Mouse (Mus musculus) hindbrain, embryonic 14.5 days (tissue): ENCODE data around the gene Xlr3b. TPM values are rescaled to one million over a fixed set of nuclear protein-coding genes. Genes with fewer than 3 reads are reported as not detected.
"Not testable (repeated sequence)": the region's sequence is repeated elsewhere in the genome, so short reads cannot be mapped to it uniquely, and the experiment has no call there.

ENCODE experiments used
- ATAC-seq: fragments of 200-750 bp; cut with Nextera tagmentation; 2 replicates; pipeline ENCODE4 v1.8.0; 2017; ENCODE audit warnings: moderate number of reproducible peaks, mild to moderate bottlenecking, moderate TSS enrichment, moderate library complexity; ENCODE audit not compliant: low FRiP score
- DNase-seq: peaks from one replicate; pipeline ENCODE4 v3.0.0-alpha.2; 2015; ENCODE audit warnings: low spot score
- H3K27ac ChIP-seq: fragments of 300-500 bp; sonication (generic); 2 replicates; pipeline ENCODE4 v1.5.1; 2014; ENCODE audit warnings: mild to moderate bottlenecking, moderate library complexity
- H3K27me3 ChIP-seq: fragments of 300-500 bp; sonication (generic); 2 replicates; pipeline ENCODE4 v1.6.1; 2014; ENCODE audit warnings: mild to moderate bottlenecking, low read length, mixed read lengths; ENCODE audit not compliant: control insufficient read depth, insufficient read depth
- H3K36me3 ChIP-seq: fragments of 300-500 bp; sonication (generic); replicated peaks from 2 replicates; pipeline ENCODE4 v1.6.1; 2014; ENCODE audit not compliant: control insufficient read depth, insufficient read depth
- H3K4me1 ChIP-seq: fragments of 300-500 bp; sonication (generic); replicated peaks from 2 replicates; pipeline ENCODE4 v1.6.1; 2014; ENCODE audit warnings: antibody characterized with exemption, low read length, mixed read lengths; ENCODE audit not compliant: control insufficient read depth, insufficient read depth
- H3K4me2 ChIP-seq: fragments of 300-500 bp; sonication (generic); replicated peaks from 2 replicates; pipeline ENCODE4 v1.6.1; 2014; ENCODE audit warnings: mild to moderate bottlenecking, moderate library complexity
- H3K4me3 ChIP-seq: fragments of 300-500 bp; sonication (generic); replicated peaks from 2 replicates; pipeline ENCODE4 v1.5.1; 2014; ENCODE audit warnings: mild to moderate bottlenecking, low read length
- H3K9ac ChIP-seq: fragments of 300-500 bp; sonication (generic); 2 replicates; pipeline ENCODE4 v1.6.1; 2014
- H3K9me3 ChIP-seq: fragments of 300-500 bp; sonication (generic); 2 replicates; pipeline ENCODE4 v1.6.1; 2016; ENCODE audit warnings: low read length; ENCODE audit not compliant: control insufficient read depth
- WGBS: fragments of 180-500 bp; shearing (Covaris S2); extraction: QIAGEN DNeasy Blood & Tissue Kit; methylation state at CpG from one replicate; pipeline ENCODE4 v1.1.7; 2014; 5-methylcytosine and 5-hydroxymethylcytosine counted together
- polyA plus RNA-seq: library from polyadenylated mRNA; unstranded; fragments of >200 nt; fragmentation: Nextera tagmentation; extraction: Ambion mirVana; gene quantifications from 2 replicates; pipeline ENCODE4 v1.2.1, GENCODE M21; 2014

Gene Xlr3b
- 21.1 and 42.4 TPM in 2 replicates for polyA plus RNA-seq

DNA sequence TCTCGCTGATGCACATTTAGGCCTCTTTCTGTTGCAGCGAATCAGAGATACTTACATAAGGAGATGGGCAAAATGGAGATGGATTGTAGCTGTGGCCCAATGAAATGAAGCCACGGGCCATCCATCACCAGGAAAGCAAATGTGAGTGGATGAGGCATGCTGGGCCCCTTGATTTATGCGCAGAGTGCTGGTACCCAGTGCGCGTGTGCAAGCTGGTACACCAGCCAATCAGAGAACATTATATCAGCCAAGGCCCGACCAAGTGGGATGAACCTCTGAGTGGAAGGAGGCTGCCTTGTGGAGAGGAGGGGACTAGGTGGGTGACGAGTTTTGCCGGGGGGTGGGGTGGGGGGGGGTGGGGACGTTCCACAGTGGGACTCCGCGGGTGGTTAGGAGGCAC is at the start of gene Xlr3b:
Gene Xlr3b, plus strand, starts transcription at position 274 of the 400 bp plus-strand sequence.
- not testable (repeated sequence) for H3K27ac ChIP-seq, H3K9ac ChIP-seq, H3K4me3 ChIP-seq, DNase-seq, H3K4me2 ChIP-seq, H3K27me3 ChIP-seq, H3K4me1 ChIP-seq, H3K36me3 ChIP-seq, H3K9me3 ChIP-seq
- peak; percentile 77; the same call in 1 of the 2 replicates for ATAC-seq
- WGBS = 80% methylated on average over 6 of the region's 12 CpGs

DNA sequence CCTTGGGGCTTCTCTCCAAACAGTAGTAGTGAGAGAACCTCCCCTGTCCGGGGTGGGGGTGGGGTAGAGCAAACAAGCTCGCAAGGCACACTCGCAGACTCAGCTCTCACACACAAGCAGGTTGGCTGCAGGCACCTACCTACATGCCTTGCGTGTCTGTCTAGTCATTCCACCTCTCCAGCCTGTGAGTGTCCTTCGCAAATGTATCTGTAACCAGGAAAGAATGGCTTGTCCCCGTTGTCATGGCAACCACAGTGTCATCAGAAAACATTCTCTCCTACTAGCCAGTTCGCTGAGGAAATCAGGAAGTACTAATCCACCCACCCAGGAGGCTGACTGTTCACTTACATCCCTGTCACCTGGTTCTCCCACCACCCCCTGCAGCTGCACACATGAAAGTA is 48.8 kb upstream of the Xlr3b start:
- H3K36me3 ChIP-seq, H3K27me3 ChIP-seq, H3K27ac ChIP-seq, H3K4me1 ChIP-seq, H3K9me3 ChIP-seq, H3K9ac ChIP-seq, DNase-seq, H3K4me2 ChIP-seq, H3K4me3 ChIP-seq: not testable (repeated sequence)
- ATAC-seq = peak; percentile 72; the same call in 1 of the 2 replicates
- WGBS = no CpG with 5 or more reads among the region's 7 CpGs

GRCm38 (mm10) chrX:73148496-73148895 is 43.5 kb upstream of the Xlr3b start, which contains the start of gene Xlr5b:
TSS of gene Xlr5b (plus strand) at chrX:73148796.
- H3K9me3 ChIP-seq, H3K4me1 ChIP-seq, DNase-seq, H3K27me3 ChIP-seq, H3K9ac ChIP-seq, H3K4me2 ChIP-seq, H3K36me3 ChIP-seq, ATAC-seq, H3K27ac ChIP-seq, H3K4me3 ChIP-seq: not testable (repeated sequence)
- no CpG with 5 or more reads among the region's 20 CpGs for WGBS

- H3K4me1 ChIP-seq, H3K4me2 ChIP-seq, H3K4me3 ChIP-seq, DNase-seq, ATAC-seq, H3K36me3 ChIP-seq, H3K9ac ChIP-seq, H3K27me3 ChIP-seq, H3K9me3 ChIP-seq, H3K27ac ChIP-seq: not testable (repeated sequence)
- WGBS = no CpG with 5 or more reads among the region's 7 CpGs
Measured at GRCm38 (mm10) chrX:73149350-73149749, 42.7 kb upstream of the Xlr3b start, which contains the start of gene DXBay18. TSS of gene DXBay18 (minus strand) at chrX:73149450.

DNA sequence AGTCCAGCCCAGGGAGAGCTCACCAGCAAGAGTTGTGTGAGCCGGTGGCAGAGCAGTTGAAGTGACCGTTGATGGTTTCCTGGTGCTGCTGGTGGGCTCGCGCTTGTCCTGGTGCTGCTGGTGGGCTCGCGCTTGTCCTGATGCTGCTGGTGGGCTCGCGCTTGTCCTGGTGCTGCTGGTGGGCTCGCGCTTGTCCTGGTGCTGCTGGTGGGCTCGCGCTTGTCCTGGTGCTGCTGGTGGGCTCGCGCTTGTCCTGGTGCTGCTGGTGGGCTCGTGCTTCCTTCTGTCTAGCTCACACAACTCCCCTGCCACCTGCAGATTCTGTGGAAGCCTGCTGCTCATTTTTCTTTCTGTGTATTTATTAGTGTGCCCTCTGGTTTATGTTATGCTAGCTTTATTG is 15.1 kb upstream of the Xlr3b start, which contains the start of gene Spin2d:
Gene Spin2d, minus strand, starts transcription at position 101 of the 400 bp plus-strand sequence.
- H3K4me3 ChIP-seq, H3K36me3 ChIP-seq, H3K9me3 ChIP-seq, H3K4me1 ChIP-seq, H3K27ac ChIP-seq, H3K9ac ChIP-seq, DNase-seq, H3K4me2 ChIP-seq, H3K27me3 ChIP-seq, ATAC-seq: not testable (repeated sequence)
- 76% methylated on average over 7 of the region's 15 CpGs for WGBS

DNA sequence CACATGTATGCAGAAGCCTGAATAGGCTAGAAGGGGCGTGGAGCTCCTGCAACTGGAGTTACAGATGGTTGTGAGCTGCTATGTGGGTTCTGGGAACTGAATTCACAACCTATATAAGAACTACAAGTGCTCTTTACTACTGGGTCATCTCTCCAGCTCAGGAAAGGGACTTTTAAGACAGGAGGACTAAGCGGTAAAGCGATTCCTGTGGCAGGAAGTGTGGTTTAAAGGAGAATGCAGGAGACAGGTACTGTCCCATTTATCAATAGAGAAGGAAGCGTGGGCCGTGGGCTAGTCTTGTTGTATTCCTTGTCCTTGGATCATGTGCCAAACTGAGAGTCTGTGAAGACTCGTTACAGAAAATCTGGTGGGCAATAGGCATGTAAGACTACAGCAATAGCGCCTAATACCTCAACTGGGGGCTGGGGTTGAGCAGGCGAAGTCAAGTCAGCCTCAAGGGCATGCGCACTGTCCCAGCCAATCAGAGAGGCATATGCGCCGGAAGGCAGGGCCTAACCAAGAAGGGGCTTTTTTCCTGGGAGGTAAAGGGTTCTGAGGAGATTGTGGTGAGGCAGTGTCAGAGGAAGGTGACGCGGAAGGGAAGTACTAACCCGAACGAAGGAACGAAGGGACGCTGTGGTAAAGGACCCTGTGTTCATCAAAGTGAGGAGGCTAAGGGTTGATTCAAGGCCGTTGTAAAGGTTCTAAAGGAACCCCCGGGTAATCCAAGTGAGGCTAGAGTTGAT is 22.0 kb downstream of the Xlr3b start, which contains the start of gene Xlr4b:
Gene Xlr4b, plus strand, starts transcription at position 515 of the 746 bp plus-strand sequence.
- DNase-seq, H3K4me1 ChIP-seq, H3K9ac ChIP-seq, H3K27ac ChIP-seq, H3K9me3 ChIP-seq, H3K27me3 ChIP-seq, H3K4me3 ChIP-seq, ATAC-seq, H3K4me2 ChIP-seq, H3K36me3 ChIP-seq: not testable (repeated sequence)
- WGBS = 83% methylated on average over 8 of the region's 19 CpGs

GRCm38 (mm10) chrX:73225365-73225764 is 33.4 kb downstream of the Xlr3b start:
- Histone ChIP-seq H3K4me1 (0 out of 2 replicates have a peak, but pooled peaks cover 1% of the 10 kb centered on the region), H3K9ac (no peak overlapping the region), H3K4me2 (no peak overlapping the region), H3K4me3 (no peak overlapping the region), H3K27ac (no peak overlapping the region), H3K9me3 (no peaks in the 10 kb centered on the region), H3K36me3 (no peaks in the 10 kb centered on the region), H3K27me3 (no peaks in the 10 kb centered on the region)
- DNase-seq = no peak
- 61% methylated on average over 1 of the region's 1 CpGs for WGBS
- ATAC-seq = no peak

GRCm38 (mm10) chrX:73227914-73228605 is 36.1 kb downstream of the Xlr3b start, which contains the start of gene F8a:
TSS of gene F8a (plus strand) at chrX:73228291.
- H3K27me3 ChIP-seq = no peaks in the 10 kb centered on the region
- peak within 1 kb of the TSS; percentile 61 for H3K4me2 ChIP-seq
- H3K9ac ChIP-seq = peak within 1 kb of the TSS; percentile 78
- no peaks in the 10 kb centered on the region for H3K36me3 ChIP-seq
- ATAC-seq (peak; percentile 97), DNase-seq (peak; percentile 80)
- peak within 1 kb of the TSS; percentile 94 for H3K27ac ChIP-seq
- 10% methylated on average over 37 of the region's 39 CpGs for WGBS
- 0 out of 2 replicates have a peak, but pooled peaks cover 5% of the 10 kb centered on the region for H3K4me1 ChIP-seq
- peak within 1 kb of the TSS; percentile 62 for H3K4me3 ChIP-seq
- H3K9me3 ChIP-seq = no peaks in the 10 kb centered on the region

- H3K4me2 ChIP-seq = peak overlapping the region; percentile 61
- H3K4me3 ChIP-seq = peak overlapping the region; percentile 62
- H3K4me1 ChIP-seq = 0 out of 2 replicates have a peak, but pooled peaks cover 5% of the 10 kb centered on the region
- no peaks in the 10 kb centered on the region for H3K27me3 ChIP-seq
- peak; percentile 47 for DNase-seq
- ATAC-seq = peak; percentile 64
- peak overlapping the region; percentile 94 for H3K27ac ChIP-seq
- WGBS = 15% methylated on average over 41 of the region's 51 CpGs
- no peaks in the 10 kb centered on the region for H3K9me3 ChIP-seq
- H3K9ac ChIP-seq = peak overlapping the region; percentile 78
- H3K36me3 ChIP-seq = no peaks in the 10 kb centered on the region
Measured at GRCm38 (mm10) chrX:73228606-73229214, 36.7 kb downstream of the Xlr3b start.
